In the genomic region with DNA sequence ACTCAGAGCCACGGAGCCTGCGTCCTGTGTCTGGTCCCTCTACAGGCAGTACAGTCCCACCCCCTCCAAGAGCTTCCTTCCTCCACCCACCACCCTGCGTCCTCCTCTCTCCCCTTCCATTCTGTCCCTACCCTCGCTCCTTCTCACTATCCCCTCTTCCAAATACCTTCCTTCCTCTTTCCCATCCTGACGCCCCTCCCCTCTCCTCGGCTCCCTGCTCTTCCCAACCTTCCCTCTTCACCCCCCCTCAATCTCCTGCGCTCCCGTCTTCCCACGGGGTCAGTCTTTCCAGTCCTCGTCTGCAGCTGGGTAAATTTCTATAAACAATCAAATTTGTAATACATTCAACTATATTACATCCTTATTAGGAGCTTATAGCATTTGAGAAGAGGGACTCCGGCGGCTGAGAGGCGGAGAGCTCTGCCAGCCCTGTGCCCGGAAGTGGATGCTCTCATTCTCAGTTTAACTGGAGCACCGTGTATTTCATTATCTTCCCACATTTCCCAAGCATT, we compare ENCODE assay signal across 7 mouse cellular contexts. TPM values are rescaled to one million over a fixed set of nuclear protein-coding genes. Genes with fewer than 3 reads are reported as not detected.
DNase-seq lines count a peak whose midpoint lies in the region; ATAC-seq and TF ChIP-seq lines count a peak whose summit lies in the region.

No protein-coding gene starts in this region.

- no peak for DNase-seq in left cerebral cortex, adult 2 months (ENCODE audit: extremely low spot score in 1 of 2, low spot score in 2 of 2)
- no peak for DNase-seq in left cerebral cortex, adult 9 months (ENCODE audit: low spot score in 2 of 2)
- DNase-seq in forebrain, embryonic 10.5 days (ENCODE audit: extremely low spot score, low spot score) = no peak
- DNase-seq in right cerebral cortex, adult 2 months (ENCODE audit: low spot score in 2 of 2) = no peak
- DNase-seq in thymus, postnatal 0 days (ENCODE audit: low spot score) = no peak

- peaks cover 56% of the 10 kb centered on the region for H3K27me3 ChIP-seq in forebrain, embryonic 10.5 days (ENCODE audit: poor library complexity, severe bottlenecking)
- no peaks in the 10 kb centered on the region; the same call in 1 of the 2 replicates for H3K27me3 ChIP-seq in intestine, postnatal 0 days (replicated peaks; ENCODE audit: control insufficient read depth, insufficient read depth, low read length)

- peak overlapping the region; percentile 38 for H3K4me3 ChIP-seq in left cerebral cortex, adult 2 months
- H3K4me3 ChIP-seq in forebrain, embryonic 10.5 days = peak overlapping the region; percentile 38
- H3K4me3 ChIP-seq in intestine, postnatal 0 days (ENCODE audit: low read depth, low read length) = peak overlapping the region; percentile 11; the same call in 1 of the 2 replicates
- peak overlapping the region; percentile 34 for H3K4me3 ChIP-seq in olfactory bulb, adult 2 months (ENCODE audit: insufficient read depth, low read depth, low read length)

- no peak for ATAC-seq in intestine, postnatal 0 days

- TF ChIP-seq POLR2A in olfactory bulb, adult 2 months (IDR thresholded peaks at IDR 0.05; ENCODE audit: insufficient read depth, low read depth, low read length) = no peak

- peaks cover 40% of the 10 kb centered on the region for H3K4me1 ChIP-seq in forebrain, embryonic 10.5 days
- no peaks in the 10 kb centered on the region for H3K4me1 ChIP-seq in intestine, postnatal 0 days (replicated peaks; ENCODE audit: control insufficient read depth, insufficient read depth, low read length)
- peaks cover 7% of the 10 kb centered on the region for H3K4me1 ChIP-seq in olfactory bulb, adult 2 months (ENCODE audit: control insufficient read depth, insufficient read depth, low read length)

- WGBS in forebrain, embryonic 10.5 days = 26% methylated on average over 15 of the region's 15 CpGs
- WGBS in intestine, postnatal 0 days = 24% methylated on average over 15 of the region's 15 CpGs
- 18% methylated on average over 15 of the region's 15 CpGs for WGBS in olfactory bulb, adult 2 months

- H3K36me3 ChIP-seq in forebrain, embryonic 10.5 days (replicated peaks) = no peaks in the 10 kb centered on the region
- no peaks in the 10 kb centered on the region for H3K36me3 ChIP-seq in intestine, postnatal 0 days (ENCODE audit: control insufficient read depth, insufficient read depth)

- no peak overlapping the region for H3K27ac ChIP-seq in left cerebral cortex, adult 2 months
- 0 out of 2 replicates have a peak overlapping the region, but pooled peaks have one; percentile 21 for H3K27ac ChIP-seq in forebrain, embryonic 10.5 days
- H3K27ac ChIP-seq in intestine, postnatal 0 days (ENCODE audit: low read depth, low read length) = peak overlapping the region; percentile 46; the same call in 1 of the 2 replicates
- H3K27ac ChIP-seq in olfactory bulb, adult 2 months (ENCODE audit: insufficient read depth, low read depth, low read length) = no peak overlapping the region

- no peaks in the 10 kb centered on the region for H3K9me3 ChIP-seq in forebrain, embryonic 10.5 days
- H3K9me3 ChIP-seq in intestine, postnatal 0 days (ENCODE audit: control insufficient read depth) = no peaks in the 10 kb centered on the region

- no peak overlapping the region for H3K9ac ChIP-seq in intestine, postnatal 0 days (ENCODE audit: low read depth, low read length)

- intact Hi-C loops in left cerebral cortex, adult 2 months (cut with DNase I) = no loop called here

- no peak for TF ChIP-seq CTCF in left cerebral cortex, adult 2 months (IDR thresholded peaks at IDR 0.05)
- no peak for TF ChIP-seq CTCF in intestine, postnatal 0 days (IDR thresholded peaks at IDR 0.05; ENCODE audit: low read depth)
- TF ChIP-seq CTCF in olfactory bulb, adult 2 months (IDR thresholded peaks at IDR 0.05; ENCODE audit: insufficient read depth, low read depth, low read length) = no peak

- peak overlapping the region; percentile 56 for H3K4me2 ChIP-seq in intestine, postnatal 0 days (replicated peaks; ENCODE audit: low read depth)

RNA-seq across cellular contexts. Expression of gene Ngfr, which starts 22.9 kb away (rescaled TPM):
- 1 to 10 TPM in 1 of 2 experiments, under 1 TPM in 1; 0.93 to 1.3 TPM for total RNA-seq in left cerebral cortex, adult 2 months (2021)
- polyA plus RNA-seq in forebrain, embryonic 10.5 days (2016; fragmentation: Nextera tagmentation; extraction: Ambion mirVana) = 12.3 and 14.6 TPM in 2 replicates
- 7.2 and 7.4 TPM in 2 replicates for polyA plus RNA-seq in intestine, postnatal 0 days (2015; fragmentation: Nextera tagmentation; extraction: Ambion mirVana)
- not detected in 2 replicates for polyA plus RNA-seq in olfactory bulb, adult 2 months (2012; ENCODE audit: insufficient read depth, insufficient read length, low replicate concordance, missing spikeins)
- polyA plus RNA-seq in thymus, postnatal 0 days (2015; fragmentation: Nextera tagmentation; extraction: Ambion mirVana) = 1.1 and 1.2 TPM in 2 replicates

RNA-seq across cellular contexts. Expression of gene Phb, which starts 56.3 kb away (rescaled TPM):
- total RNA-seq in left cerebral cortex, adult 2 months (2021) = 10 to 100 TPM; 70.0 to 74.0 TPM
- 273 and 276 TPM in 2 replicates for polyA plus RNA-seq in forebrain, embryonic 10.5 days (2016; fragmentation: Nextera tagmentation; extraction: Ambion mirVana)
- polyA plus RNA-seq in intestine, postnatal 0 days (2015; fragmentation: Nextera tagmentation; extraction: Ambion mirVana) = 133 and 147 TPM in 2 replicates
- polyA plus RNA-seq in olfactory bulb, adult 2 months (2012; ENCODE audit: insufficient read depth, insufficient read length, low replicate concordance, missing spikeins) = not detected in 2 replicates
- polyA plus RNA-seq in thymus, postnatal 0 days (2015; fragmentation: Nextera tagmentation; extraction: Ambion mirVana) = 175 and 194 TPM in 2 replicates

Comparison
In these comparisons a context has a peak if more than half of its experiments do, and no peak if none do; other contexts are left out.
1. H3K27ac ChIP-seq: peak in forebrain, embryonic 10.5 days (single experiment) and intestine, postnatal 0 days (single experiment); none in left cerebral cortex, adult 2 months (single experiment) and olfactory bulb, adult 2 months (single experiment).
2. RNA of gene Phb, which starts 56.3 kb away (polyA plus RNA-seq): 273 to 276 TPM in forebrain, embryonic 10.5 days, 175 to 194 TPM in thymus, postnatal 0 days and 133 to 147 TPM in intestine, postnatal 0 days; not detected in olfactory bulb, adult 2 months; every median in the first group is over 100 times any median in the second.
3. Peak in every context shown above with its lines, with median percentiles within 50 percentile points of each other: H3K4me3 ChIP-seq.